Mouse (Mus musculus) fibroblast of lung, adult 2 months (primary cell): ENCODE results near the gene Leng9.
A peak's percentile ranks its signal among the peaks of the same experiment; 100 is the strongest.

Source experiments
- DNase-seq: peaks from one replicate; pipeline ENCODE4 v3.0.0-alpha.2; 2011; ENCODE audit warnings: low read depth

Leng9 gene

GRCm38 (mm10) chr7:4144766-4145551, 5.2 kb downstream of the Leng9 start:
- no peak for DNase-seq

- no peak for DNase-seq
These were observed 6.1 kb downstream of the Leng9 start for GRCm38 (mm10) chr7:4144046-4144445.

- DNase-seq, result no peak
These were observed 6.7 kb downstream of the Leng9 start for GRCm38 (mm10) chr7:4143506-4143905.

- no peak for DNase-seq
These were observed 7.3 kb downstream of the Leng9 start for GRCm38 (mm10) chr7:4142796-4143445.

GRCm38 (mm10) chr7:4141648-4142325, 8.4 kb downstream of the Leng9 start:
- no peak for DNase-seq

GRCm38 (mm10) chr7:4139391-4139790, 10.8 kb downstream of the Leng9 start:
- DNase-seq, result no peak

GRCm38 (mm10) chr7:4138671-4139070, 11.5 kb downstream of the Leng9 start:
- no peak for DNase-seq

GRCm38 (mm10) chr7:4138181-4138580, 12.0 kb downstream of the Leng9 start:
- DNase-seq, result no peak

- DNase-seq, result no peak
These were observed 12.4 kb downstream of the Leng9 start for GRCm38 (mm10) chr7:4137746-4138145.

- DNase-seq, result peak; percentile 98
These were observed 13.2 kb downstream of the Leng9 start, which contains the start of gene Leng8 for GRCm38 (mm10) chr7:4136771-4137531. Gene Leng8, plus strand, starts transcription at chr7:4137039.

GRCm38 (mm10) chr7:4136404-4136770, 13.8 kb downstream of the Leng9 start:
- DNase-seq, result no peak

- DNase-seq, result no peak
These were observed 15.3 kb downstream of the Leng9 start for GRCm38 (mm10) chr7:4134911-4135310.

- no peak for DNase-seq
These were observed 17.2 kb downstream of the Leng9 start for GRCm38 (mm10) chr7:4132998-4133397.

GRCm38 (mm10) chr7:4132581-4132980, 17.6 kb downstream of the Leng9 start:
- DNase-seq, result no peak

- DNase-seq, result no peak
These were observed 18.2 kb downstream of the Leng9 start for GRCm38 (mm10) chr7:4131964-4132363.

- DNase-seq, result no peak
These were observed 19.3 kb downstream of the Leng9 start for GRCm38 (mm10) chr7:4130686-4131452.

GRCm38 (mm10) chr7:4128860-4129259, 21.3 kb downstream of the Leng9 start:
- no peak for DNase-seq

- no peak for DNase-seq
These were observed 22.3 kb downstream of the Leng9 start for GRCm38 (mm10) chr7:4127894-4128293.

- DNase-seq, result no peak
These were observed 23.0 kb downstream of the Leng9 start for GRCm38 (mm10) chr7:4126992-4127785.

GRCm38 (mm10) chr7:4125306-4125705, 24.9 kb downstream of the Leng9 start:
- DNase-seq, result no peak

- DNase-seq, result no peak
These were observed 25.3 kb downstream of the Leng9 start for GRCm38 (mm10) chr7:4124856-4125255.
